Mouse (Mus musculus) olfactory bulb, adult 2 months (tissue): ENCODE data around the gene Pus10.

Source experiments
- CTCF ChIP-seq: fragments of 200-500 bp; IDR thresholded peaks from 2 replicates; pipeline ENCODE4 v1.5.1; 2012; ENCODE audit warnings: low read depth, mild to moderate bottlenecking, low read length, moderate library complexity; ENCODE audit not compliant: insufficient read depth
- POLR2A ChIP-seq: fragments of 200-500 bp; IDR thresholded peaks from 2 replicates; pipeline ENCODE4 v1.6.1; 2012; ENCODE audit warnings: mild to moderate bottlenecking, low read depth, low read length, moderate library complexity; ENCODE audit not compliant: insufficient read depth

DNA sequence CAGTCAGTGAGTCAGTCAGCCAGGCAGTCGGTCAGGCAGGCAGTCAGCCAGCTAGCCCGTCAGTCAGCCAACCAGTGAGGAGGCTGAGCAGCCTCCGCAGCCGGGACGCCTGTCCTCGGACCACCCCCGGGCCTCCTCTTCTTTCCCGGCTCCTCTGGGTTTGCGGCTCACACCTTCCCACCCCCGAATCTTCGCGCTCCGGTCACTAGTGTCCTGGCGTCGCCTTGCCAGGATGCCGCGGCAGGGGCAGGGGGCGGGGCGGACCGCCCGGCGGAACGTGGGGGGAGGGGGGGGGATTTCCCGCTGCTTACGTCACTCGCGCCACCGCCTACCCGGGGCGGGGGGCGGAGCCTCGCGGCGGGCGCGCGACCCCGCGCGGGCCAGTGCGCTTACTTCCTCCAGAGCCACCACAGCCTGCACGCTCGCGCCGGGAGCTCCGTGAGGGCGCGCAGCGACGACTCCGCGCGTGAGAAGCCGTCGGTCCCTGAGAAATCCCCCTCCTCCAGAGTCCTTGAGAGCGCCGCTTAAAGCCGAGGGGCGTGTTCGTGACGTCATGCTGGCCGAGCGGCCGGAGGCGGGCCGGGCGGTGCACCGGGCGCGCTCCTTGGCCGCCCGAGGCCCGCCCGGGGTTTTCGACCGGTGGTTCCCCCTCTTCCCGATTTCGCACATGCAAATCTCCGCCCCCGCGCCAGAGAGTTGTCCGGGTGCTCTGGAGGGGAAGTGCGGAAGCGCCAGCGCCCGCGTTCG, 105.5 kb downstream of the Pus10 start, which contains the start of gene Rel:
- TF ChIP-seq POLR2A: peak; percentile 96
- no peak for TF ChIP-seq CTCF
